Mouse (Mus musculus): Measurements from ENCODE around the gene Fam166a. TPM values are rescaled to one million over a fixed set of nuclear protein-coding genes. Genes with fewer than 3 reads are reported as not detected.
A peak's percentile ranks its signal among the peaks of the same experiment; 100 is the strongest.

Fam166a gene
- polyA plus RNA-seq, 1 experiment from 2014 or later, result not detected

DNA sequence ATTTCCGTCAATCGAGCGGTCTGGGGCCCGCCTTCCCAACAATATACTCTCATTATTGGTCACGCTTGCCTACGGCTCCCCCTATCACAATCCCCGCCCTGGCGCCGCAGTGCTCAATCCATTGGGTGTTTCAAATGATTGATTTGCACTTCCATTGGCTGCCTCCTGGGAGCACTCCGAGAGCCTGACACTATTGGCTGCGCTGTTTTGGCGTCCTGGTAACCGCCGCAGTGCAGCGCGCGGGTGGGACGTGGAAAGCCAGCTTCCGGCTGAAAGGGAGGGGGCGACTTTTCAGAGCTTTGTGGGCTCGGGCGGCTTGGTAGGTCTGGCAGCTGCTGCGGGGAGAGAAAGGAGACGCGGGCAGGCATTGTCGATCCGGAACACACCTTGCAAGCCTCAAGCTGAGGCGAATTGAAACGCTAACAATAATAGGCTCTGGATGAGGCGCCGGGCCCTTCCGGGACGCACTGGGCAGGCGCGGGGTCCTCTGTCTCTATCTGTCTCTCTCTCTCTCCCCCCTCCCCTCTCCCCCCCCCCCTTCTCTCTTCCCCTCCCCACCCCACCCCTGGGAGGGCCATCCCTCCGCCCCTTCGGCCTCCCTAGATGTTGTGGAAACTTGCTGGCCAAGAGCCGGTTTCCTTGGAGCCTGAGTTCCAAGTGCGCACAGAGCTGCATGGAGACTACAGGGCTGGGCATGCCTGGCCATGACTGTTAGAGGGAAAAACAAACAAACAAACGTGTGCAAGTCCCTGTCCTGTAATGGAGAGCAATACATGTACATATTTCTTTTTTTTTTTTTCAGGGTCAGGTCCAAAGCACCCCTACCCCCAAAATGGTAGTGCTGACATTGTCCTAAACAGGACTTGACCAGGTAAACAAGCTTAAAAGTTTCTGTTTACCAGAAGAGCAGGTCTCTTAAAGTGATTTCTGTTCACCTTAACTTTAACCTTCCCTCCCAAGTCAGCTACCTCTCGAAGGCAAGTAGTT lies 6.5 kb downstream of the Fam166a start:
- WGBS, result 2% methylated on average over 41 of the region's 41 CpGs

DNA sequence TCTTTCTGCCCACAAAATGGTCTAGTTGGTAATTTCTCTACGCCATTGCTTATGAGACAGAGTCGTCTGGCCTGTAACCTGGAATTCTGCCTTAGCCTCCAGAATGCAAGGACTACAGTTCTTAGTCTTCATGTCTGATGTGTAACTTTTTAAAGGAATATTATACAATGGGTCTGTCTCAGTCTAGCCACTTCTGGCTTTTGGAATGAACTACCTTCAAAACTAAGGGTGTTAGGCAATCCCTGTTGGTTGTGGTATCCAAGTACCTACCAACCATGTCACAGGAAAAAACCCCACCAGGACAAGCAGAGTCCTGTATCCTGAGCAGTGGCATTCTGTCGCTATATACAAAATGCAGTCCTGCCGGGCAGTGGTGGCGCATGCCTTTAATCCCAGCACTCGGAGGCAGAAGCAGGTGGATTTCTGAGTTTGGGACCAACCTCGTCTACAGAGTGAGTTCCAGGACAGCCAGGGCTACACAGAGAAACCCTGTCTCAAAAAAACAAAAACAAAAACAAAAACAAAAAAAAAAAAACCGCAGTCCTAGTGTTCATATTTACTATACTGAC lies 7.3 kb downstream of the Fam166a start:
- H3K27ac ChIP-seq (replicated peaks), result peak overlapping the region; percentile 98
- H3K4me2 ChIP-seq, result peak overlapping the region; percentile 69
- H3K27me3 ChIP-seq (replicated peaks), result peaks cover 19% of the 10 kb centered on the region
- 71% methylated on average over 8 of the region's 8 CpGs for WGBS
- ATAC-seq (ENCODE audit: extremely low read depth, insufficient number of reproducible peaks, low FRiP score, low TSS enrichment), result no peak
- peak overlapping the region; percentile 82 for H3K9ac ChIP-seq
- H3K9me3 ChIP-seq, result no peaks in the 10 kb centered on the region
- peak overlapping the region; percentile 79 for H3K4me3 ChIP-seq
- H3K36me3 ChIP-seq, result peaks cover 24% of the 10 kb centered on the region
- H3K4me1 ChIP-seq, result peaks cover 25% of the 10 kb centered on the region

More for the DNA sequence above, 6.5 kb downstream of the Fam166a start:
- H3K36me3 ChIP-seq, result peaks cover 24% of the 10 kb centered on the region
- H3K27ac ChIP-seq (replicated peaks), result peak overlapping the region; percentile 98
- peak overlapping the region; percentile 79 for H3K4me3 ChIP-seq
- peaks cover 25% of the 10 kb centered on the region for H3K4me1 ChIP-seq
- peak overlapping the region; percentile 82 for H3K9ac ChIP-seq
- ATAC-seq (ENCODE audit: extremely low read depth, insufficient number of reproducible peaks, low FRiP score, low TSS enrichment), result peak; percentile 93
- peak overlapping the region; percentile 69 for H3K4me2 ChIP-seq
- H3K27me3 ChIP-seq (replicated peaks), result peaks cover 11% of the 10 kb centered on the region
- no peaks in the 10 kb centered on the region for H3K9me3 ChIP-seq

DNA sequence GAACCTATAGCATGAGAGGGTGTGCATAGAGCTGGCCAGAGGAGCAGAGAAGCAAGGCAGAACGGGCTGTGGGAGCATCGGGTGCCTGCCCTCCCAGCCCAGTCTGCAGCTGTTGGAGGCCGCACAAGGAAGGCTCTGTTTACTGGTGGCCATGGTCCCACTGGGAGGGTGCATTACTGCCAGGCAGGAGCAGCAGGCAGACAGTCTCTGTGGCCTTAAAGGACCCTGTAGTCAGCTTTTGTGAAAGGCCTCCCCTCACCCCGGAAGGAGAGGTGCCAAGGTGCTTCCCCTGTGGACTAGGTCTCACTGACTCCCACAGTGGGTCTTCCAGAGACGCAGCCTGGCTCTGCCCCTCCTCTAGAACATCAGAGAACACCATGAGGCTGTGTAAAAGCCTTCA lies 8.3 kb downstream of the Fam166a start:
- no peak overlapping the region for H3K4me3 ChIP-seq
- H3K4me2 ChIP-seq, result no peak overlapping the region
- H3K36me3 ChIP-seq, result peaks cover 14% of the 10 kb centered on the region
- no peaks in the 10 kb centered on the region for H3K9me3 ChIP-seq
- peaks cover 29% of the 10 kb centered on the region for H3K27me3 ChIP-seq (replicated peaks)
- 77% methylated on average over 5 of the region's 5 CpGs for WGBS
- H3K27ac ChIP-seq (replicated peaks), result no peak overlapping the region
- peaks cover 25% of the 10 kb centered on the region for H3K4me1 ChIP-seq
- no peak for ATAC-seq (ENCODE audit: extremely low read depth, insufficient number of reproducible peaks, low FRiP score, low TSS enrichment)
- no peak overlapping the region for H3K9ac ChIP-seq

DNA sequence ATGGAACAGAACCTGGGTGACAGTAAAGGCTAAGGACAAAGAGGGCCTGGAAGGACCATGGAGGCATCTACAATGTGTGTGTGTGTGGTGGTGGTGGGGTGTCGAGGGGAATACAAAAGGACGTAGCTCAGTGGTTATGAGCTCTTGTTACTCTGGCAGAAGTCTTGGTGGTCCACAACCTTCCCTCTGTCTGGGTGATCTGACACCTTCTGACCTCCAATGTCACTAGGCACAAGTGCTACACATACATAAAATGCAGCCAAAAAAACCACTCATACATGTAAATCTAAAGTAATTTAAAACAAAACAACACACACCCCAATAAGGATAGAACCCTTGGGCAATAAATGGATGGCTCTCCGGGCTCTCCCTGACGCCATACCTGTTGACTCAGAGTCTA lies 8.9 kb downstream of the Fam166a start:
- Histone ChIP-seq H3K4me1 (peaks cover 25% of the 10 kb centered on the region), H3K9ac (no peak overlapping the region), H3K27me3 (replicated peaks) (peaks cover 34% of the 10 kb centered on the region), H3K27ac (replicated peaks) (no peak overlapping the region), H3K36me3 (peaks cover 9% of the 10 kb centered on the region; the same call in 1 of the 2 replicates), H3K9me3 (no peaks in the 10 kb centered on the region), H3K4me3 (no peak overlapping the region), H3K4me2 (no peak overlapping the region)
- WGBS, result 84% methylated on average over 4 of the region's 4 CpGs
- no peak for ATAC-seq (ENCODE audit: extremely low read depth, insufficient number of reproducible peaks, low FRiP score, low TSS enrichment)

DNA sequence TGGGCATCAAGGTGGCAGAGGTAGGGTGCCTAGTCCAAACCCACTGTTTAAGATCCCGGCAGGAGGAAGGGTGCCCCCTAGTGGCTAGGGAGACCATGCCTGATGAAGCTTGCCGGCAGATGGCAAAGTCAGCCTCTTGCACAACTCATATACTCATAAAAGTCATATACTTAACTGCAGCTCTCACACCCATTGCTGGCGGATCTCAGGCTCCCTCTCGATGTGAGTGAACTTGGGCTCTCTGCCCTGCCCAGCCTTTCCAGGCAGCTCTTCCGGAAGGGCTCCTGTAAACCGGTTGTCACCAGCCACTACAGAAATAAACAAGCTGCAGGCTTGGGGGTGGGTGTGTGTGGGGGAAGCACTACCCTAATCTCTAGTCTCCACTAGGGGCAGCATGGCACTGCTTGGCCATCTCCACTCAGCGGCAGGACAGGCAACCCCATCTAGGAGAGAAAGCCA lies 9.9 kb downstream of the Fam166a start:
- Histone ChIP-seq H3K36me3 (peaks cover 1% of the 10 kb centered on the region; the same call in 1 of the 2 replicates), H3K4me3 (peak overlapping the region; percentile 40), H3K9me3 (no peaks in the 10 kb centered on the region), H3K4me1 (peaks cover 20% of the 10 kb centered on the region), H3K27ac (replicated peaks) (peak overlapping the region; percentile 69), H3K4me2 (peak overlapping the region; percentile 65), H3K9ac (peak overlapping the region; percentile 48; the same call in 1 of the 2 replicates), H3K27me3 (replicated peaks) (peaks cover 45% of the 10 kb centered on the region)
- no peak for ATAC-seq (ENCODE audit: extremely low read depth, insufficient number of reproducible peaks, low FRiP score, low TSS enrichment)
- WGBS, result under 1% methylated on average over 7 of the region's 7 CpGs

DNA sequence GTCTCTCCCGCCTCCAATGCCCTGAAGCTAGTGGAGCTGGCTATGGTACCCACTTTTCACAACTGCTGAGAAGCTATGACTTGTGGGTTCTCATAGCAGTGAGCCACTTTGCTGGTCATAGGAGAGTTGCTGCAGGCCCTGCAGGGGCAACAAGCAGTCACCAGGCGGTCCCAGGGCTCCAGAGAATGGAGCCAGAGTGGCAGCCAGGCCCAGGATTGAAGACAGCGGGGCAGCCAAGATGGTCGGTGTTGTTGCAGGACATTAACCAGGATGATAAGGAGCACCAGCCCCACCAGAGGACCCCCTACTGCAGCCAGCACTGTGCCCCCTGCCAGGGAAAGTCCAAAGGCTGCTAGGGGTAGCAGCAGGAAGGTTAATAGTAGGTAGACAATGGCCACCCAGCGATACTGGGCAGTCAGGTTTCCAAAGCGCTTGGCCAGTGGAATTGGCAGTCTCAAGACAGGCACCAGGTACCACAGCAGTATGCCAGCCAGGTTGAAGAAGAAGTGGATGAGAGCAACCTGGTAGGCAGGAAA lies 10.5 kb downstream of the Fam166a start:
- no peaks in the 10 kb centered on the region for H3K36me3 ChIP-seq
- no peaks in the 10 kb centered on the region for H3K9me3 ChIP-seq
- no peak overlapping the region for H3K27ac ChIP-seq (replicated peaks)
- peak overlapping the region; percentile 65 for H3K4me2 ChIP-seq
- peaks cover 51% of the 10 kb centered on the region for H3K27me3 ChIP-seq (replicated peaks)
- H3K9ac ChIP-seq, result peak overlapping the region; percentile 24
- 66% methylated on average over 6 of the region's 6 CpGs for WGBS
- H3K4me1 ChIP-seq, result peaks cover 17% of the 10 kb centered on the region
- no peak for ATAC-seq (ENCODE audit: extremely low read depth, insufficient number of reproducible peaks, low FRiP score, low TSS enrichment)
- peak overlapping the region; percentile 40; the same call in 1 of the 2 replicates for H3K4me3 ChIP-seq

DNA sequence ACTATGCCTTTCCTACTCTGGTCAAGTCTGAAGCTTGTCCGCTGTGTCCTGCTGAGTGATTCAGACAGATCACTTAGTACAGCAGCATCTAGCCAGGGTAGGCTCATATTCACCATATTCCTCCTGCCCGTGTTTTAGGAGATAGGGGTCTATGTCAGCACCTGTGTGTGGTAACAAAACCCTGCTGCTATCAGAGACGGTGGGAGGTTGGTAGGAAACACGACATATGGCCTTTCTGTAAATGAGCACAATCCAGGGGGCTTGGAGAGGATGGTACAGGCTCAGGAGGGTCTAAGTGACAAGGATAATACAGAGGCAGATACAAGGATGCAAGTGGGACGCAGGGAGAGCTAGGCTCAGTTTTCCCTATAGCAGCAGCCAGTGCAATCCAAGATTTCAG lies 11.0 kb downstream of the Fam166a start:
- no peak for ATAC-seq (ENCODE audit: extremely low read depth, insufficient number of reproducible peaks, low FRiP score, low TSS enrichment)

DNA sequence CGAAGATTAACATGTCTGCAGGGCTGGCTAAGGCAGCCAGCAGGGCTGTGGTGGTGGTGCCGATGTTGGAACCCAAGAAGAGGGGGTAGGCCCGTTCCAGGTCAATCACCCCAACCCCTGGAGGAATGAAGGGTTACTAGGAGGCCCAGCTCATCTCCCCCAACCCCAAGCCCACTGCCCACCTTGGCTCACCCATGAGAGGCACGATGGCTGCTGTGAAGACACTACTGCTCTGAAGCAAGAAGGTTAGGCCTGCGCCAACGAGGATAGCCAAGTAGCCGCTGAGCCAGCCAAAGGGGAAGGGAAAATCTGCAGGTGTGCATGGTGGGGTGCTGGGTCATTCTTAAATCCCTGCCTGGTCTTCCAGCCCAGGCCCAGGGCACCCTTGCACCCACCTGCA lies 12.0 kb downstream of the Fam166a start:
- Histone ChIP-seq H3K4me3 (no peak overlapping the region), H3K4me2 (no peak overlapping the region), H3K27ac (replicated peaks) (no peak overlapping the region), H3K9ac (no peak overlapping the region), H3K4me1 (peaks cover 14% of the 10 kb centered on the region), H3K9me3 (no peaks in the 10 kb centered on the region), H3K36me3 (no peaks in the 10 kb centered on the region), H3K27me3 (replicated peaks) (peaks cover 66% of the 10 kb centered on the region)
- ATAC-seq (ENCODE audit: extremely low read depth, insufficient number of reproducible peaks, low FRiP score, low TSS enrichment), result no peak
- 82% methylated on average over 7 of the region's 7 CpGs for WGBS

More for the DNA sequence above, 11.0 kb downstream of the Fam166a start:
- H3K36me3 ChIP-seq, result no peaks in the 10 kb centered on the region
- no peak overlapping the region for H3K27ac ChIP-seq (replicated peaks)
- no peak overlapping the region for H3K4me2 ChIP-seq
- H3K9ac ChIP-seq, result no peak overlapping the region
- no peaks in the 10 kb centered on the region for H3K9me3 ChIP-seq
- peaks cover 56% of the 10 kb centered on the region for H3K27me3 ChIP-seq (replicated peaks)
- WGBS, result 67% methylated on average over 5 of the region's 5 CpGs
- H3K4me1 ChIP-seq, result peaks cover 17% of the 10 kb centered on the region
- H3K4me3 ChIP-seq, result no peak overlapping the region

DNA sequence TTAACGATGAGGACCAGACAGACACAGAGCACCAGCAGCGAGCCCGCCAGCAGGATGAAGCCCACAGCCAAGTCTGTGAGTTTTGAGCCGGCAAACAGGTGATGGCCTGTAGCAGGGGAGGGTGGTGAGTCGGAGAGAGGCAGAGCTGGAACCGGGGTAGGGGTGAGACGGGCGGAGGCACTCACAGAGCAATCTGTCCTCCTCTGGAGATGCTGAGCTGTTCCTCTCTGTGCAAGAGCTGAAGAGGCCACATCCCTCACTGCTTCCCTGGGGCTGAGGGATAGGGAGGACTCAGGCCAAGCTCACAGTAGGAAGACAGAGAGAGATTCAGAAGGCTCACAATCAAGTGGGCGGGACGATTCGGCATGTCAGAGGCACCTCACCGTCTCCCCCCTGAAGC lies 12.5 kb downstream of the Fam166a start:
- no peaks in the 10 kb centered on the region for H3K9me3 ChIP-seq
- no peak overlapping the region for H3K4me3 ChIP-seq
- WGBS, result 46% methylated on average over 12 of the region's 12 CpGs
- no peak for ATAC-seq (ENCODE audit: extremely low read depth, insufficient number of reproducible peaks, low FRiP score, low TSS enrichment)
- H3K4me1 ChIP-seq, result peaks cover 10% of the 10 kb centered on the region; the same call in 1 of the 2 replicates
- H3K27ac ChIP-seq (replicated peaks), result no peak overlapping the region
- no peak overlapping the region for H3K4me2 ChIP-seq
- H3K27me3 ChIP-seq (replicated peaks), result peaks cover 70% of the 10 kb centered on the region
- H3K36me3 ChIP-seq, result no peaks in the 10 kb centered on the region
- no peak overlapping the region for H3K9ac ChIP-seq

DNA sequence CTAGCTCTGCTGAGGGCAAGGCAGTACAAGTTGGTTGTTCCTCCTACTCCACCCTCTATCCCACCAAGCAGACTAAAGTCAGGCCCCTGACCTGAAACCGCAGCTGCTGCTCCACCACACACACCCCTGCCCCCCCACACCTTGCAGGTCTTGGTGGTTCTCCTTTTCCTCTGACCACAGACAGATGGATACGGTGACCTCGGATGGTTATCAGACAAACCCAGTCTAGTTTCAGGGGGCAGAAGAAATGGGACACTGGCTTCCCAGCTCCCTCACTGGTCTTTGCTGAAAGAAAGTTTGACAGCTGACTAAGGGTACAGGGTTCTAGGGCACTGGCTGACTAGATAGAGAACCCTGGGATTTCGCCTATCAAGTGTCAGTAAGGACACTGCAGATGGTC lies 14.9 kb downstream of the Fam166a start:
- H3K27me3 ChIP-seq (replicated peaks), result peaks cover 81% of the 10 kb centered on the region
- H3K9ac ChIP-seq, result no peak overlapping the region
- ATAC-seq (ENCODE audit: extremely low read depth, insufficient number of reproducible peaks, low FRiP score, low TSS enrichment), result no peak
- 63% methylated on average over 4 of the region's 4 CpGs for WGBS
- H3K9me3 ChIP-seq, result no peaks in the 10 kb centered on the region
- H3K4me3 ChIP-seq, result no peak overlapping the region
- no peak overlapping the region for H3K27ac ChIP-seq (replicated peaks)
- H3K4me2 ChIP-seq, result no peak overlapping the region
- peaks cover 6% of the 10 kb centered on the region; the same call in 1 of the 2 replicates for H3K4me1 ChIP-seq
- H3K36me3 ChIP-seq, result no peaks in the 10 kb centered on the region

DNA sequence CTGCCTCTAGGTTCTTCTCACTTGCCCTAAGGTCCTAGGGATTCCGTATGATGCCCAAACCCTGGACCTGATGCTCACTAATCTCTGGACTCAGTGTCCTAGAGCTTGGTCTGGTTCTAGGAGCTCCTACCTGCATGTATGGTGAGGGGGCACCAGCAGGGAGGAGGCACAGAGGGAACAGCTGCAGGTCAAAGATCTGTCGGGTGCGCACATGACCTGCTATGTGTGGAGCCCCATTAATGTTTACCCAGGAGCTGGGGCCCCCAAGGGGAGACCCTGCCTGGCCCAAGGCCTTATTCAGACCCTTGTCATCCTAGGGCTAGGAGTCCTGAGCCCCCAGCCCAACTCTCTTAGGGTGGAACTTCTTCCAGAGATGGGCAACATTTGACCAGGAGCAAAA lies 15.5 kb downstream of the Fam166a start, which contains the start of gene Slc34a3:
Gene Slc34a3 (minus strand): TSS at position 315 of the 400 bp plus-strand sequence.
- WGBS, result 65% methylated on average over 3 of the region's 3 CpGs
- Histone ChIP-seq H3K9ac (no peak within 1 kb of the TSS), H3K9me3 (no peaks in the 10 kb centered on the region), H3K4me1 (0 out of 2 replicates have a peak, but pooled peaks cover under 1% of the 10 kb centered on the region), H3K27ac (replicated peaks) (no peak within 1 kb of the TSS), H3K36me3 (no peaks in the 10 kb centered on the region), H3K27me3 (replicated peaks) (peaks cover 85% of the 10 kb centered on the region), H3K4me3 (no peak within 1 kb of the TSS), H3K4me2 (no peak within 1 kb of the TSS)
- no peak for ATAC-seq (ENCODE audit: extremely low read depth, insufficient number of reproducible peaks, low FRiP score, low TSS enrichment)
